Mouse (Mus musculus) lung, embryonic 16.5 days (tissue): ENCODE results near the gene Pcsk1n. TPM values are rescaled to one million over a fixed set of nuclear protein-coding genes. Genes with fewer than 3 reads are reported as not detected.

ENCODE experiments used
- ATAC-seq: fragments of 200-750 bp; cut with Nextera tagmentation; 2 replicates; pipeline ENCODE4 v1.8.0; 2017; ENCODE audit warnings: low read depth, mild to moderate bottlenecking, moderate library complexity
- H3K27ac ChIP-seq: fragments of 300-500 bp; sonication (generic); 2 replicates; pipeline ENCODE4 v1.5.1; 2014; ENCODE audit warnings: mild to moderate bottlenecking, control low read depth, low read length
- H3K27me3 ChIP-seq: fragments of 300-500 bp; sonication (generic); 2 replicates; pipeline ENCODE4 v1.6.1; 2014; ENCODE audit warnings: low read depth, low read length, mixed read lengths; ENCODE audit not compliant: control insufficient read depth, insufficient read depth
- H3K36me3 ChIP-seq: fragments of 300-500 bp; sonication (generic); 2 replicates; pipeline ENCODE4 v1.6.1; 2014; ENCODE audit warnings: low read length; ENCODE audit not compliant: control insufficient read depth, insufficient read depth
- H3K4me1 ChIP-seq: fragments of 300-500 bp; sonication (generic); replicated peaks from 2 replicates; pipeline ENCODE4 v1.6.1; 2014; ENCODE audit warnings: low read length, mixed read lengths; ENCODE audit not compliant: control insufficient read depth, insufficient read depth
- H3K4me2 ChIP-seq: fragments of 300-500 bp; sonication (generic); 2 replicates; pipeline ENCODE4 v1.6.1; 2014; ENCODE audit warnings: low read depth, low read length, control low read depth
- H3K4me3 ChIP-seq: fragments of 300-500 bp; sonication (generic); 2 replicates; pipeline ENCODE4 v1.5.1; 2014; ENCODE audit warnings: mild to moderate bottlenecking, low read length, control low read depth
- H3K9ac ChIP-seq: fragments of 300-500 bp; sonication (generic); 2 replicates; pipeline ENCODE4 v1.6.1; 2014; ENCODE audit warnings: low read length, control low read depth
- H3K9me3 ChIP-seq: fragments of 300-500 bp; sonication (generic); 2 replicates; pipeline ENCODE4 v1.6.1; 2016; ENCODE audit warnings: low read length; ENCODE audit not compliant: control insufficient read depth
- WGBS: fragments of 180-500 bp; shearing (Covaris S2); extraction: QIAGEN DNeasy Blood & Tissue Kit; methylation state at CpG from one replicate; pipeline ENCODE4 v1.1.7; 2014; 5-methylcytosine and 5-hydroxymethylcytosine counted together
- polyA plus RNA-seq: library from polyadenylated mRNA; unstranded; fragments of >200 nt; fragmentation: Nextera tagmentation; extraction: Ambion mirVana; gene quantifications from 2 replicates; pipeline ENCODE4 v1.2.1, GENCODE M21; 2015

Gene Pcsk1n
- polyA plus RNA-seq, 1 experiment from 2014 or later = 0.94 TPM

DNA sequence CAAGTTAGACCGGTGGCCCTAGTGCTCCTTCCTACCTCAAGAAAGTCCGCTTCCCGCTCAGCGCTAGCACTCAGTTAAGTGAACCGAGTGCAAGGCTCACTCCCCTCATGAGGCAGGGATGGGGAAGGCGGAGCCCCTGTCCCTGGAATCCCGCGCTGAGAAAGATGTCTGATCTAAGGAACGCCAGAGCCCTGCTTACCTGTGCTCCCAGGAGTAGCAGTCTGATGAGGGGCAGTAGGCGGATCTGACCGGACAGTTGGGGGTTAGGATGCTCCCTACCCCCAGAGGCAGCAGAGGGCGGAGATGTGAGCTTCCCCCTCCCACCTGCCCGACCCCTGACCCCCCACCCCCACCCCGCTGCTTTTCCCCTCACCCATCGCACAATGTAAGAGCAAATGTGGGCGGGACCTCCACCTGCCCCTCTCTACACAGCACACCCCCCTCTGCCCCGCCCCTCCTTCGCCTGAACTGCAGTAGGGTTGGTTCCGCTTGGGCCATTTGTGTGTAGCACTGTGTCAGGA is 8.7 kb downstream of the Pcsk1n start, which contains the start of gene Eras:
Gene Eras (minus strand): TSS at position 338 of the 521 bp plus-strand sequence.
- peaks cover 32% of the 10 kb centered on the region for H3K27me3 ChIP-seq
- H3K27ac ChIP-seq = no peak within 1 kb of the TSS
- no peak within 1 kb of the TSS for H3K4me3 ChIP-seq
- H3K36me3 ChIP-seq = no peaks in the 10 kb centered on the region
- H3K9me3 ChIP-seq = no peaks in the 10 kb centered on the region
- no peaks in the 10 kb centered on the region for H3K4me1 ChIP-seq
- H3K4me2 ChIP-seq = no peak within 1 kb of the TSS
- H3K9ac ChIP-seq = no peak within 1 kb of the TSS
- no peak for ATAC-seq
- WGBS = 15% methylated on average over 16 of the region's 19 CpGs

DNA sequence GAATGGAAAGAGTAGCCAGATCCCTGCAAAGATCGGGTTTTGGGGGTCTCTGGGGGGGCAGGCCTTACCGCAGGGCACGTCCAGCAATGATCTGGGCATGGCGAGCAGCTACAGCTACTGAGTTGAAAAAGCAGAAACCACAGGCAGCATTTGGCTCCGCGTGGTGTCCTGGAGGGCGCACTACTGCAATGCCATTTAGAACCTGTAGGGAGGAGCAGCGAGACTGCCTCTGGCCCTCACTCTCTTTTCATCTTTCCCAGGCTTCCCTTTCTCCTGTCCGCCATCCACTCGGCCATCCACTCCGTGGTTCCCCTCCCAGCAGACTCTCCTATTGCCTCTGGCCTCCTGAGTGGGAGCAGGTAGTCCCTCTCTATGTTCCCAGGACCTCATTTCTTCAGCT is 17.3 kb downstream of the Pcsk1n start:
- H3K4me1 ChIP-seq = no peaks in the 10 kb centered on the region
- no peak overlapping the region for H3K4me2 ChIP-seq
- H3K9me3 ChIP-seq = no peaks in the 10 kb centered on the region
- no peaks in the 10 kb centered on the region for H3K27me3 ChIP-seq
- WGBS = 56% methylated on average over 11 of the region's 11 CpGs
- H3K9ac ChIP-seq = no peak overlapping the region
- no peak for ATAC-seq
- H3K27ac ChIP-seq = no peak overlapping the region
- H3K4me3 ChIP-seq = no peak overlapping the region
- H3K36me3 ChIP-seq = no peaks in the 10 kb centered on the region; the same call in 1 of the 2 replicates

DNA sequence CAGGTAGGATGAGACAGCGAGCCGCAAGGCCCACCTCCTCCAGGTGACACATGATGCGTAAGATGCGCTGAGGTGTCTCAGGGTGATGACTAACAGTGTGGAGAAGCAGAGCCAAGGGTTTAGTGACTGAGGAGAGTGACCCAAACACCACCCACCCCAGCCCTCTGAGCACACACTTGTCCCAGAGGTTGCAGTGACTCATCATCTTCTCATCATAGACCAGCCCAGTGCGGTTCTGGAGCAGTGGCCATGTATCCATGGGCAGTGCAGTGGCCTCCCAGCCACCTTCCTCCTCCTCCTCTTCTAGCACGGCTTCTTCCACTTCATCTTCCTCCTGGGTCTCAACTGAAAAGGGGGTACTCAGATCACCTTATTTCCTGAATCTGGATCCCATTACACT is 18.0 kb downstream of the Pcsk1n start:
- 76% methylated on average over 6 of the region's 6 CpGs for WGBS
- no peaks in the 10 kb centered on the region for H3K27me3 ChIP-seq
- H3K9me3 ChIP-seq = no peaks in the 10 kb centered on the region
- no peak for ATAC-seq
- H3K4me3 ChIP-seq = no peak overlapping the region
- H3K9ac ChIP-seq = no peak overlapping the region
- no peak overlapping the region for H3K4me2 ChIP-seq
- no peaks in the 10 kb centered on the region; the same call in 1 of the 2 replicates for H3K36me3 ChIP-seq
- no peaks in the 10 kb centered on the region for H3K4me1 ChIP-seq
- H3K27ac ChIP-seq = no peak overlapping the region

DNA sequence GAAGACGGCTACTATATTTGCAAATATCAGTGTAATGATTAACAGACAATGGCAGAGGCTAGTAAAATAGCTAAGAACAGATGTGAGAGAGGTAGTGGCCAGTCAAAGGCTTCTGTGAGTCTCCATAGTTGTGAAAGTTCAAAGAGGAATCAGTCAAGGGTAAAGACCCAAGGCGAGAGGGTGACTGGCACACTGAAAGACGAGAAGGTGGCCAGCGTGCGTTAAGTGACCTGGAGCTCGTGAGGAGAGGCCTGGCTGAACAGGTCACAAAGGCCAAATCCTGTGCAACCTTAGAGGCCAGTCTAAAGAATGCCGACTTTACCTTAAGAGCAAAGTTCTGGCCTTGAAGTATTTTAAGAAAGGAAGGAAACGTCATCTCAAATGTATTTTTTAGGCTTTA is 26.0 kb downstream of the Pcsk1n start:
- no peaks in the 10 kb centered on the region for H3K27me3 ChIP-seq
- no peak overlapping the region for H3K27ac ChIP-seq
- 0 out of 2 replicates have a peak, but pooled peaks cover 2% of the 10 kb centered on the region for H3K4me1 ChIP-seq
- no peak overlapping the region for H3K4me3 ChIP-seq
- H3K36me3 ChIP-seq = no peaks in the 10 kb centered on the region; the same call in 1 of the 2 replicates
- H3K9ac ChIP-seq = no peak overlapping the region
- no peak overlapping the region for H3K4me2 ChIP-seq
- no peaks in the 10 kb centered on the region for H3K9me3 ChIP-seq
- ATAC-seq = no peak
- WGBS = 56% methylated on average over 8 of the region's 8 CpGs

DNA sequence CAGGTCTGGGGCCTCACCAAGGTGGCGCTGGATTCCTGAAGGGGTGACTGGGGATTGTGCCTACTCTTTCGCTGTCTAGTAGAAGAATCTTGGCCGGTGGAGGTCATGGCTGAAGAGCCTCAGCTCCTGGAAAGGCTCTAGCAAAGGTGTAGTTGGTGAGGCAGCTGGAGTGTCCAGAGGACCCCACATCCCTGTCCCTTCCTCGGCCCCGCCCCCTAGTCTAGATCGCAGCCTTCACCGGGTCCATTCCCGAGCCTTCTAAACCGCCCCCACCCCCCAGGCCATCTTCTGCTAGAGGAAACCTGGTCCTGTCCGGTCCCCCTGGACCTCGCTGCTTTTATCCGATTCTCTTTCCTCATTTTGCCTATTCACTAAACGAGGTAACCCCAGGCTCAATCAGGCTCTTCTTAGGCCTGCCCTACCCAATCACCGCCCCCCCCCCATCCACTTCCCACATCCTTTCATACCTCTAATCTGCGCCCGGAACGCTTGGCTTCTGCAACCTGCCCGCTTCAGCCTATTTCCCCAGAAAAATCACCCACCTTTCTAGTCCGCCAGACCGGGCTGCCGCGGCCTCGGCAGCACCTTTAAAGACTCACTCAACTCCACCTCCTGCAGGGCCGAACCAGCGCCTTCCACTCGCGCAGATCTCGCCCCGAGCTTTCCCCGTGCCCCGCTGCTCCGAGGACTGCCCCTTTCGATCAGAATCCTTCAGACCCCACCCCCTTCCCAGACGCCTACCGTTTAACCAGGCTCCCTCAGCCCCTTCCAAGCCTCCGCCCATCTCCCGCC is 27.7 kb downstream of the Pcsk1n start, which contains the start of gene Hdac6:
Gene Hdac6 (minus strand): TSS at position 782 of the 792 bp plus-strand sequence.
- Histone ChIP-seq H3K4me3 (peak within 1 kb of the TSS; percentile 58), H3K4me2 (peak within 1 kb of the TSS; percentile 63), H3K27me3 (no peaks in the 10 kb centered on the region), H3K27ac (peak within 1 kb of the TSS; percentile 20; the same call in 1 of the 2 replicates), H3K9ac (peak within 1 kb of the TSS; percentile 68), H3K4me1 (0 out of 2 replicates have a peak, but pooled peaks cover 2% of the 10 kb centered on the region), H3K9me3 (no peaks in the 10 kb centered on the region), H3K36me3 (no peaks in the 10 kb centered on the region)
- WGBS = 20% methylated on average over 34 of the region's 37 CpGs
- ATAC-seq = peak; percentile 24

DNA sequence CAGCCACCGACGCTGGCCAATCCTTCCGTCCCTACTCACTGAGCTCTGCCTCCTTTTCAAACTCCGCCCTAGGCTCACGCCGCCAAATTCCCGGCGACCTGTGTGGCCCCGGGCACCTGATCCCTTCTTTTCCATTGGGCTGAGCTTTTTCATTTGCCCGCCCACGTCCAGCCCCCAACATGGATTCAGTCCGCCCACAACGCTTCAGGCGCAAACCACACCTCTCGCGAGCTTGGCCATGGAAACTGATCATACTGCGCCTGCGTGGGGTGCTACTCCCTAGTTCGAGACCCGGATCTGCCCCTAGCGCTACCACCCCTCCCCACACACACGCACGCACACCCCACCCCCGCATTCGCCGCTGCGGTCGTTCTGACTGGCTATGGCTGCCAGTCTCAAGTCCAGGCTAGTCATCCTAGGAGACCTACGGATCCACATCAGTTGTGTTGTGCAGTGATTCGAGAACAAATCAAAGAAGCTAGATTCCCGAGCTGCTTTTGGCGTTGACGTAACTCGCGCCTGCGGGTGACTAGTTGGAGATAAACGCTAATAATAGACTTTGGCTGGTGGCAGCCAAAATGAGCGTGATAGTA is 28.4 kb downstream of the Pcsk1n start:
- ATAC-seq = peak; percentile 99
- no peaks in the 10 kb centered on the region for H3K27me3 ChIP-seq
- 0 out of 2 replicates have a peak, but pooled peaks cover 2% of the 10 kb centered on the region for H3K4me1 ChIP-seq
- peak overlapping the region; percentile 58 for H3K4me3 ChIP-seq
- no peaks in the 10 kb centered on the region for H3K9me3 ChIP-seq
- peak overlapping the region; percentile 68 for H3K9ac ChIP-seq
- 12% methylated on average over 38 of the region's 38 CpGs for WGBS
- H3K4me2 ChIP-seq = peak overlapping the region; percentile 57
- peak overlapping the region; percentile 20; the same call in 1 of the 2 replicates for H3K27ac ChIP-seq
- H3K36me3 ChIP-seq = no peaks in the 10 kb centered on the region

DNA sequence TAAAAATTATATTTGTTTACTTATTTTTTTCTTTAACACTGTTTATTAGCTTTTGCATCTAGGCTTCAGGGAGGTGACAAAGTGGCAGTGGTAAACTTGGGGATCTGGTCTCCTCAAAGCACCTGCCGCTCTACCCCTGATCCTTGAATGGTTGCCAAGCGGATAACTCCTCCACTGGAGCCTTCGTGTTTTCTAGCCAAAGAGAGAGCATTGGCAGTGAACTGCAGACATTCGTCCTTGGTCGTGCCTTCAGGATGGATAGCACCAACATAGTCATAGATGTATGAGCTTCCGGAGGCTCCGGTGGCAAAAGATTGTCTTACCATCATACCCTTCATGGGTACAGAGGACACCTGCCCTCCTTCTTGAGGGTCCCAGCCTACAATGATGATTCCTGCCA is 30.5 kb downstream of the Pcsk1n start:
- Histone ChIP-seq H3K27me3 (no peaks in the 10 kb centered on the region), H3K36me3 (no peaks in the 10 kb centered on the region), H3K9me3 (no peaks in the 10 kb centered on the region), H3K4me3 (no peak overlapping the region), H3K9ac (no peak overlapping the region), H3K27ac (no peak overlapping the region), H3K4me1 (0 out of 2 replicates have a peak, but pooled peaks cover 2% of the 10 kb centered on the region), H3K4me2 (no peak overlapping the region)
- 85% methylated on average over 7 of the region's 7 CpGs for WGBS
- no peak for ATAC-seq

DNA sequence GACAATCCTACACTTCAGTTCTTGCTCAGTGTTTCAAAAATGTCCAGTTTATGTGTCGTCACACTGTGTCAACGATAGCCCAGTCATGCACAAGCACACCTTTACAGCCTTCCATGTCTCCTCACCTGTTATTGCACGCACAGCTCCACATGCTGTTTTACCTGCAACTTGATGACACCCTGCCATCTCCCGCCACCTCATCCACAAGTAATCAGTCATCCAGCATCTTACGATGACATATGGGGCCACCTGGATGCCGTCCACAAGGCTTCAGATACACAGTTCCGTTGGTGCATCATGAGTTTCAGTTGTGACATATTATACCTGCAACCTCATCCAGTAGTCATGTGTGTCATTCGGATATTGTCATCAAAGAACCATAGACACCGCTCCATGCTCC is 39.2 kb downstream of the Pcsk1n start:
- Histone ChIP-seq H3K27ac (no peak overlapping the region), H3K36me3 (no peaks in the 10 kb centered on the region), H3K4me3 (no peak overlapping the region), H3K27me3 (no peaks in the 10 kb centered on the region), H3K4me2 (no peak overlapping the region), H3K9me3 (no peaks in the 10 kb centered on the region), H3K4me1 (no peaks in the 10 kb centered on the region), H3K9ac (no peak overlapping the region)
- WGBS = 85% methylated on average over 9 of the region's 9 CpGs
- no peak for ATAC-seq
